In the genomic region with DNA sequence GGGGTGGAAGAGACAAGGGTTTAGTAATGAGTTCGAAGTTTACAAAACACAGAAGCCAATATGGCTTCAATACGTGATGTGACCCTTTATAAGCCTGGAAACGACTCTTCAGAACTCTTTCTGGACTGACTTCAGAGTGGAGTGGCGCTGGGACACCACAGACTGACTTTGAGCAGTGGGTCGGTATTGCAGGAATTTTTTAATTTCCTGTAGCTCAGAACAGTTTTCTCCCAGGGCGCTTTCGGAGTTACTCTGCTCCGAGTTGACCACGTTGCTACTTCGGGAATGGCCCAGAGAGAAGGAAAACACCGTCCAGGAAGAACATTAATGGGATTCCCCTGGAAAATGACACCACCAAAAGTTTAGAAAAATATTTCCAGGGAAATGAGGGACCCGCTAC, we compare ENCODE assay signal across 20 mouse cellular contexts.
A peak's percentile ranks its signal among the peaks of the same experiment; 100 is the strongest.
DNase-seq lines count a peak whose midpoint lies in the region; ATAC-seq and TF ChIP-seq lines count a peak whose summit lies in the region.
"Had no signal": no experiment of that assay in that cellular context is flagged by ENCODE, and none has a peak within 500 bp of the region (broad histone marks: within the 10 kb centered on the region; RNA-seq: fewer than 3 reads in every experiment).

No protein-coding gene starts in this region.

- ATAC-seq in kidney, embryonic 15.5 days (replicated peaks; ENCODE audit: low FRiP score) = no peak
- no peak for ATAC-seq in embryonic facial prominence, embryonic 11.5 days (replicated peaks; ENCODE audit: insufficient number of reproducible peaks, low FRiP score, low TSS enrichment, low read depth)
- ATAC-seq in limb, embryonic 14.5 days (ENCODE audit: low FRiP score, low read depth) = peak; percentile 75
- ATAC-seq: activated CD4-positive, CD25-positive, alpha-beta regulatory T cell, adult 4 months; forebrain, embryonic 14.5 days; liver, embryonic 12.5 days; midbrain, embryonic 15.5 days had no signal

- no peak overlapping the region for H3K9ac ChIP-seq in kidney, embryonic 15.5 days
- H3K9ac ChIP-seq in embryonic facial prominence, embryonic 11.5 days (replicated peaks; ENCODE audit: low read length) = no peak overlapping the region
- H3K9ac ChIP-seq in limb, embryonic 14.5 days (ENCODE audit: low read depth, low read length, severe bottlenecking) = no peak overlapping the region
- H3K9ac ChIP-seq: liver, embryonic 12.5 days; lung, embryonic 15.5 days had no signal

- no peaks in the 10 kb centered on the region for H3K27me3 ChIP-seq in kidney, embryonic 15.5 days
- no peaks in the 10 kb centered on the region for H3K27me3 ChIP-seq in embryonic facial prominence, embryonic 11.5 days (ENCODE audit: control insufficient read depth, insufficient read depth, low read length)
- no peaks in the 10 kb centered on the region for H3K27me3 ChIP-seq in limb, embryonic 14.5 days (ENCODE audit: control insufficient read depth, insufficient read depth, low read length)
- H3K27me3 ChIP-seq: liver, embryonic 12.5 days; lung, embryonic 15.5 days had no signal

- no peaks in the 10 kb centered on the region for H3K9me3 ChIP-seq in kidney, embryonic 15.5 days (replicated peaks)
- no peaks in the 10 kb centered on the region for H3K9me3 ChIP-seq in embryonic facial prominence, embryonic 11.5 days (replicated peaks; ENCODE audit: control insufficient read depth, low read length)
- H3K9me3 ChIP-seq in limb, embryonic 14.5 days (ENCODE audit: control insufficient read depth, low read length) = no peaks in the 10 kb centered on the region
- H3K9me3 ChIP-seq: liver, embryonic 12.5 days; lung, embryonic 15.5 days; midbrain, embryonic 15.5 days; neural tube, embryonic 13.5 days had no signal

- 0 out of 2 replicates have a peak overlapping the region, but pooled peaks have one; percentile 20 for H3K27ac ChIP-seq in kidney, embryonic 15.5 days
- H3K27ac ChIP-seq in embryonic facial prominence, embryonic 11.5 days (replicated peaks; ENCODE audit: low read depth, low read length) = no peak overlapping the region
- peak overlapping the region; percentile 12; the same call in 1 of the 2 replicates for H3K27ac ChIP-seq in embryonic fibroblast, embryonic 13.5 days (ENCODE audit: insufficient read depth, low read length)
- peak overlapping the region; percentile 65 for H3K27ac ChIP-seq in limb, embryonic 14.5 days (replicated peaks; ENCODE audit: low read depth, low read length)
- H3K27ac ChIP-seq: liver, embryonic 12.5 days; lung, embryonic 15.5 days; midbrain, embryonic 15.5 days; neural tube, embryonic 13.5 days had no signal

- TF ChIP-seq POLR2A in embryonic fibroblast, embryonic 13.5 days (IDR thresholded peaks at IDR 0.05; ENCODE audit: low read depth, low read length) = no peak
- no peak for TF ChIP-seq POLR2A in limb, embryonic 14.5 days (IDR thresholded peaks at IDR 0.05; ENCODE audit: borderline replicate concordance, extremely low read depth, insufficient read depth, insufficient read length)

- peaks cover 35% of the 10 kb centered on the region for H3K4me1 ChIP-seq in kidney, embryonic 15.5 days
- H3K4me1 ChIP-seq in embryonic facial prominence, embryonic 11.5 days (ENCODE audit: control insufficient read depth, insufficient read depth, low read length) = no peaks in the 10 kb centered on the region
- peaks cover 29% of the 10 kb centered on the region for H3K4me1 ChIP-seq in embryonic fibroblast, embryonic 13.5 days (ENCODE audit: control insufficient read depth, insufficient read depth, low read length)
- H3K4me1 ChIP-seq in limb, embryonic 14.5 days (ENCODE audit: control insufficient read depth, insufficient read depth, low read length) = peaks cover 21% of the 10 kb centered on the region
- H3K4me1 ChIP-seq: liver, embryonic 12.5 days had no signal

- no peak for TF ChIP-seq CTCF in embryonic fibroblast, embryonic 13.5 days (IDR thresholded peaks at IDR 0.05; ENCODE audit: borderline replicate concordance, insufficient read depth, low read length)

- H3K4me2 ChIP-seq in kidney, embryonic 15.5 days = no peak overlapping the region
- no peak overlapping the region for H3K4me2 ChIP-seq in embryonic facial prominence, embryonic 11.5 days (ENCODE audit: low read depth, low read length)
- no peak overlapping the region for H3K4me2 ChIP-seq in limb, embryonic 14.5 days (replicated peaks; ENCODE audit: low read depth, low read length, severe bottlenecking)

- no peak for DNase-seq in kidney, postnatal 36 days
- peak; percentile 34 for DNase-seq in embryonic facial prominence, embryonic 11.5 days (ENCODE audit: low spot score)
- DNase-seq in limb, embryonic 14.5 days (ENCODE audit: low spot score) = peak; percentile 71
- DNase-seq in right cerebral cortex, postnatal 10 days (ENCODE audit: low spot score in 2 of 2) = no peak
- no peak for DNase-seq in B cell, adult 2 months
- DNase-seq: cerebellum, adult 2 months; layer of hippocampus, adult 9-11 months; lung, postnatal 36 days; thymus, adult 18-20 months; thymus, postnatal 36 days had no signal

- no peak overlapping the region for H3K4me3 ChIP-seq in kidney, embryonic 15.5 days (replicated peaks)
- H3K4me3 ChIP-seq in embryonic facial prominence, embryonic 11.5 days (ENCODE audit: low read depth, low read length) = no peak overlapping the region
- no peak overlapping the region for H3K4me3 ChIP-seq in embryonic fibroblast, embryonic 13.5 days (ENCODE audit: insufficient read depth, low read length)
- H3K4me3 ChIP-seq in limb, embryonic 14.5 days (replicated peaks; ENCODE audit: low read length) = no peak overlapping the region
- H3K4me3 ChIP-seq: erythroblast, embryonic 14.5 days; myocyte had no signal

- WGBS in kidney, embryonic 15.5 days = 35% methylated on average over 12 of the region's 12 CpGs
- WGBS in embryonic facial prominence, embryonic 11.5 days = 52% methylated on average over 12 of the region's 12 CpGs
- WGBS in limb, embryonic 14.5 days = 27% methylated on average over 12 of the region's 12 CpGs

- H3K36me3 ChIP-seq in kidney, embryonic 15.5 days = no peaks in the 10 kb centered on the region
- H3K36me3 ChIP-seq in embryonic facial prominence, embryonic 11.5 days (replicated peaks; ENCODE audit: control insufficient read depth, insufficient read depth, low read depth, low read length) = no peaks in the 10 kb centered on the region
- H3K36me3 ChIP-seq in limb, embryonic 14.5 days (ENCODE audit: control insufficient read depth, insufficient read depth, low read length) = no peaks in the 10 kb centered on the region
- H3K36me3 ChIP-seq: liver, embryonic 12.5 days; lung, embryonic 15.5 days; midbrain, embryonic 15.5 days; neural tube, embryonic 13.5 days had no signal

Comparison
In these comparisons a context has a peak if more than half of its experiments do, and no peak if none do; other contexts are left out.
1. DNase-seq: peak in embryonic facial prominence, embryonic 11.5 days (single experiment) and limb, embryonic 14.5 days (single experiment); none in kidney, postnatal 36 days (0 of 2), right cerebral cortex, postnatal 10 days (0 of 2) and B cell, adult 2 months (0 of 2).